Mouse (Mus musculus) thymus, adult 18-20 months (tissue): ENCODE measurements around the gene Pbx1.

ENCODE experiments used
- DNase-seq, 2 experiments: peaks; one replicate each; pipeline ENCODE4 v3.0.0; 2022; ENCODE audit warnings: mixed read lengths in 2 of 2

The Pbx1 gene

DNA sequence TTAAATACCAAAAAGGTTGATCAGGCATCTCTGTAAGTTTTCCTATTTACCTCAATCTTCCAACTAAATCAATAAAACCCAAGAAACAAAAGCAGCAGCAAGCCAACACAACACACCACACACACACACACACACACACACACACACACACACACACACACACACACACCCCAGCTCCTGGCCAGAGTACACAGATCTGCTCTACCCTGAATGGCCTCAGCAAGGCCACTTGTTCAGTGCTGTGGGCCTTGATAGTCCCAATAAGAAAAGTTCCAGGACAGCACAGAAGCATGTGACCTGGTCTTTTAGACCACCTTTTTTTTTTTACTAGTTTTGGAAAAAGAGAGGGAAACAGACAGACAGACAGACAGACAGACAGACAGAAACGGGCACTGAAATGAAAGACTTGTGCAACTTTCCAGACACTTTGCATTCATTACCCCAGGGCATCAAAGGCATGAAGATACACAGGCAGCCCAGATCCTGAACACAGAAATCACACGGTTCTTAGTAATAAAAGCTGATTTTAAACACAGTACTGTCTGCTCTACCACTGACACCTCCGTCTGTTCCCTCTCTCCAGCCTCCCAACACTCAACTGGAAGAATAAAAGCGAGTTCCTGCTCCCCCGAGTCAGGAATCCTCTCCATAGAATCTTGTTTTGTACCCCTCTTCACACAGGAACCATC is 6.9 kb downstream of the Pbx1 start:
- DNase-seq: no peak

GRCm38 (mm10) chr1:168423389-168423930 is 8.6 kb downstream of the Pbx1 start:
- no peak for DNase-seq

DNA sequence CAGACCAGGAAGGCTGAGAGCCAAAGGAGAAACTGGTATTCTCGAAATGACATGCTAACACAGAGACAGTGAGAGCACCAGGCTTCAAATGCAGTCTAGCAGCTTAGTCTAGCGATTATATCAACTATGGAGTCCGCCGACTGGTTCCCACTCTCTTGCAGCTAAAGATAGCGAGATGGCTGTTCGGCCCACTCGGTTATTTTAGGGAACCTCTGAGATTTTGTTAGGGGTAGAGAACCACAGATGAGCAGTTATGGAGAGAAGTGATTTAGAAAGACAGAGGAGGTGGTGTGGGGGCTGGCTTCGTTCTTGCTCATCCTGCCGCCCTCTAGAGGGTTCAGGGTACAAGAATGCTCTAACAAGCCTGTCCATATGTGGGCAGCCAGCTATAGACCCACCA is 13.2 kb downstream of the Pbx1 start:
- DNase-seq: no peak

GRCm38 (mm10) chr1:168417626-168418025 is 14.4 kb downstream of the Pbx1 start:
- DNase-seq: no peak

GRCm38 (mm10) chr1:168416729-168417437 is 15.2 kb downstream of the Pbx1 start:
- no peak for DNase-seq

DNA sequence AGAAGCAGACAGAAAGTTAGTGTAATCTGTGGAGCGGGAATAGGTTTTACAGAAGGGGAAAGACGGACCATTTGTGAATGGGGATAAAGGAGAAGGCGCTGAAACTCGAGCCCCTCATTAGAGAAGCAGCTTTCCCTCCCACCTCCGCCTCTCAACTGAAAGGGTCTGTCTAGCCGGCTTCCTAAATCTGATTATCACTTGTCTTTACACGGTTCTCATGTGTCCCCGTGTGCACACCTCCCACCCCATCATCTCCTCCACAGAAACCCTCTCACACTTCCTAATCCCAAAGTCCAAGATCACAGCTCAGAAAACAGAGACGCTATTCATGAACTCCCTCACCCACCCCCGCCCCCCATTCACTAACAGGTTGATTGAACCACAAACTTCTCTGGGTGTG is 21.5 kb downstream of the Pbx1 start:
- no peak for DNase-seq

- DNase-seq: no peak
Observed at GRCm38 (mm10) chr1:168410054-168410453, 22.0 kb downstream of the Pbx1 start.

- no peak for DNase-seq
Observed at GRCm38 (mm10) chr1:168408757-168409156, 23.3 kb downstream of the Pbx1 start.

GRCm38 (mm10) chr1:168407958-168408357 is 24.1 kb downstream of the Pbx1 start:
- no peak for DNase-seq

- no peak for DNase-seq
Observed at GRCm38 (mm10) chr1:168406291-168406675, 25.8 kb downstream of the Pbx1 start.

- DNase-seq: no peak
Observed at GRCm38 (mm10) chr1:168405645-168406290, 26.3 kb downstream of the Pbx1 start.

- no peak for DNase-seq
Observed at GRCm38 (mm10) chr1:168403529-168403928, 28.5 kb downstream of the Pbx1 start.

- no peak for DNase-seq
Observed at GRCm38 (mm10) chr1:168402683-168403082, 29.4 kb downstream of the Pbx1 start.

GRCm38 (mm10) chr1:168395523-168396159 is 36.4 kb downstream of the Pbx1 start:
- no peak for DNase-seq

DNA sequence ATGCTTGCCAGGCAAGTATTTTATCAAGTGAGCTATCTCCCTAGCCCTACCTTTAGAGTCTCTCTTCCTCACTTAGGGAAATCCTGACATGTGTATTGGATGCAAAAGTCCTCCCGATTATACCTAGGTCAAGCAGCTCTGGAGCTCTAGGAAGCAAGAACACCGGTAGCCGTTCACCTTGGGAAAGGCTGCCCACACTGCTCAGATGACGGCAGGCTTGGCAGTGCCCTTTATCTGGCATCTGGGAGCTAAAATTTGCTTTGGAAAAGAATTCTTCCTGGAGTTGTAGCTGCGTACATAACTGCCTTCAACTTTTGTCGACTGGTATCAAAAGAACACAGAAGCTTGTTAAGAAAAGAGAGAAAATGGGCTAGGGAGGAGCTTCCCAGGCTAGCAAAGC is 37.5 kb downstream of the Pbx1 start:
- no peak for DNase-seq

GRCm38 (mm10) chr1:168393456-168393855 is 38.6 kb downstream of the Pbx1 start:
- DNase-seq: no peak

GRCm38 (mm10) chr1:168392500-168392853 is 39.6 kb downstream of the Pbx1 start:
- DNase-seq: no peak

GRCm38 (mm10) chr1:168391617-168392499 is 40.2 kb downstream of the Pbx1 start:
- no peak for DNase-seq

- DNase-seq: no peak
Observed at GRCm38 (mm10) chr1:168390748-168391147, 41.3 kb downstream of the Pbx1 start.

DNA sequence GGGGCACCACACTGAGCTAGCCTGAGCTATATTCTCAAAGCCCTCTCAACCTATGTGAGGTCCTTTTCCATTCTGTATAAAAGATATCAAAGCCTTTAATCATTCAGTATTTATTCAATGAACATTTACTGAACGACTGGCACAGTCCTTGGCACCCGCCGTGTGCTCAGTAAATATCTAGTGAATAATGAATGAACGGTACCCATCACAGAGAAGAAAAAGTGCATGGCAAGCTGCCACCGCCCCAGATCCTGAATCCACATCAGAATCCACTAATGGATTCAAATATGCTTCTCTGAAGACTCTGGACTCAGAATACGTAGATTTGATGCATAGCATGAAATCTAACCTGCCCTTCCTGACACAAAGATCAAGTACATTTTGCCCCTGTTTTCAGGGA is 45.9 kb downstream of the Pbx1 start:
- no peak for DNase-seq

DNA sequence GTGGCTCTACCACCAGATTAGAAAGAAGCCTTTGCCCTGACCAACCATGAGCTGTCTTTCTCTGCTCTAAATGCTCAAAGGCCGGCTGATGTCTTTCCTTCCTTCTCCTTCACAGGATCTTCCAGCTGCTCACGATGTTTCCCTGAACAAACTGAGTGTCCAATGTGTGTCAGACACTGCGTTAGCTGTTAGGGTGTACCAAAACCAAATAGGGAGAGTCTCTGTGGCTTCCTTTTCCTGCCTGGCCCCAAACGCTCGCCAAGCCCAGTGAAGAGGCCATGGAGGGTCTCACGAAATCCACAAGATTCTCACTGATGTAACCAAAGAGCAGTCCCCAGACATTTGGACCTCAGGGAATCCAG is 47.5 kb downstream of the Pbx1 start:
- DNase-seq: no peak

DNA sequence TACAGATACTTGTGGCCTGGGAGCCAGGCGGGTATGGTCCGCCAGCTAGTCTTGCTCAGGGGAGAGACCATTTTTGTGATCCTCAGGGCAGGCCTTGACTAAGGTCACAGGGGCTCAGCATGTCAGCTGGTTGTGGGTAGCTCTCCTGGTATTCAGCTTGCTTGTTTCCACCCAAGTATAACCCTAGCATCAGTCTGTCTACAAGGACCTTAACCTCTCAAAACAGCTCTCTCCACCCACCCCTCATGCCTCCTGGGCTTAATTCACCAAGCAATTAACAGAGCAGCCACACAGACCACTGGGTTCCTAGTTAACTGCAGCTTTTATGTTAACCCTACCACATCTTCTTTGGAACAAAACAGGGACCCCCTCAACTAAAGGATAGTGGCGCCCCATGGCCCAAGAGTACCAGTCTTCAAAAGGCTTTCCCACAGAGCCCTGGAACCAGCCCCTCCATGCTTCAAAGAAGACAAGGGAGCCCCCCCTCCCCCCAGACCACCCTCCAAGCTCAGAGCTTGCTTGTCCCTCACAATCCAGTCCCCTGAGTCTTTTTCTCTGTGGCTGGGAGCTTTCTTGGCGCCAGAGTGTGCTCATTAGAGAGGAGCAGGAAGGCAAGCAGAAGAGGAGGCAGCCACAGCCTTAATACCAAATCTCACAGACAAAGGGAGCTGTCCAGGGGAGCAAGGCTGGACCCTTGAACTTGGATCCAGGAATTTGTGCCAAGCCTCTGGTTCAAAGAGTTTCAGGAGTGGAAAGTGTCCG is 48.1 kb downstream of the Pbx1 start:
- DNase-seq: no peak
